Mouse (Mus musculus): ENCODE measurements around the gene Chil1. TPM values are rescaled to one million over a fixed set of nuclear protein-coding genes. Genes with fewer than 3 reads are reported as not detected.

Gene Chil1
- total and polyA plus RNA-seq, 2 experiments: 0.09 to 0.34 TPM

GRCm38 (mm10) chr1:134150076-134150475 is 31.9 kb upstream of the Chil1 start:
- H3K4me3 ChIP-seq (ENCODE audit: insufficient read depth, low read depth, low read length): no peak overlapping the region
- H3K4me1 ChIP-seq (ENCODE audit: control insufficient read depth, insufficient read depth, low read length): no peaks in the 10 kb centered on the region
- TF ChIP-seq CTCF (IDR thresholded peaks at IDR 0.05; ENCODE audit: low read depth, low read length) (no peak), POLR2A (IDR thresholded peaks at IDR 0.05; ENCODE audit: extremely low read depth, insufficient read depth, low read length) (no peak)
- WGBS: 74% methylated on average over 8 of the region's 8 CpGs
- H3K9ac ChIP-seq (ENCODE audit: low read depth, low read length): no peak overlapping the region
- H3K27me3 ChIP-seq (ENCODE audit: control insufficient read depth, insufficient read depth, low read length): no peaks in the 10 kb centered on the region
- no peaks in the 10 kb centered on the region for H3K79me2 ChIP-seq (ENCODE audit: control insufficient read depth, insufficient read depth, low read length)
- H3K36me3 ChIP-seq (ENCODE audit: control insufficient read depth, insufficient read depth, low read length): no peaks in the 10 kb centered on the region
- no peak overlapping the region for H3K27ac ChIP-seq (replicated peaks; ENCODE audit: insufficient read depth, low read depth, low read length)
- DNase-seq (ENCODE audit: extremely low read depth, low read depth, low spot score): no peak

- Histone ChIP-seq H3K4me1 (ENCODE audit: control insufficient read depth, insufficient read depth, low read length) (no peaks in the 10 kb centered on the region), H3K36me3 (ENCODE audit: control insufficient read depth, insufficient read depth, low read length) (no peaks in the 10 kb centered on the region), H3K27me3 (ENCODE audit: control insufficient read depth, insufficient read depth, low read length) (no peaks in the 10 kb centered on the region), H3K9ac (ENCODE audit: low read depth, low read length) (no peak overlapping the region), H3K79me2 (ENCODE audit: control insufficient read depth, insufficient read depth, low read length) (no peaks in the 10 kb centered on the region), H3K27ac (replicated peaks; ENCODE audit: insufficient read depth, low read depth, low read length) (no peak overlapping the region), H3K4me3 (ENCODE audit: insufficient read depth, low read depth, low read length) (no peak overlapping the region)
- WGBS: 94% methylated on average over 9 of the region's 9 CpGs
- no peak for DNase-seq (ENCODE audit: extremely low read depth, low read depth, low spot score)
- TF ChIP-seq CTCF (IDR thresholded peaks at IDR 0.05; ENCODE audit: low read depth, low read length): no peak
- TF ChIP-seq POLR2A (IDR thresholded peaks at IDR 0.05; ENCODE audit: extremely low read depth, insufficient read depth, low read length): no peak
These were observed 31.2 kb upstream of the Chil1 start for GRCm38 (mm10) chr1:134150745-134151144.

- Histone ChIP-seq H3K27me3 (ENCODE audit: control insufficient read depth, insufficient read depth, low read length) (no peaks in the 10 kb centered on the region), H3K36me3 (ENCODE audit: control insufficient read depth, insufficient read depth, low read length) (no peaks in the 10 kb centered on the region), H3K9ac (ENCODE audit: low read depth, low read length) (no peak overlapping the region), H3K27ac (replicated peaks; ENCODE audit: insufficient read depth, low read depth, low read length) (no peak overlapping the region), H3K4me3 (ENCODE audit: insufficient read depth, low read depth, low read length) (no peak overlapping the region), H3K4me1 (ENCODE audit: control insufficient read depth, insufficient read depth, low read length) (no peaks in the 10 kb centered on the region), H3K79me2 (ENCODE audit: control insufficient read depth, insufficient read depth, low read length) (no peaks in the 10 kb centered on the region)
- peak; percentile 74 for TF ChIP-seq CTCF (IDR thresholded peaks at IDR 0.05; ENCODE audit: low read depth, low read length)
- TF ChIP-seq POLR2A (IDR thresholded peaks at IDR 0.05; ENCODE audit: extremely low read depth, insufficient read depth, low read length): no peak
- DNase-seq (ENCODE audit: extremely low read depth, low read depth, low spot score): peak; percentile 64
- 32% methylated on average over 13 of the region's 13 CpGs for WGBS
These were observed 30.1 kb upstream of the Chil1 start for GRCm38 (mm10) chr1:134151655-134152412.

DNA sequence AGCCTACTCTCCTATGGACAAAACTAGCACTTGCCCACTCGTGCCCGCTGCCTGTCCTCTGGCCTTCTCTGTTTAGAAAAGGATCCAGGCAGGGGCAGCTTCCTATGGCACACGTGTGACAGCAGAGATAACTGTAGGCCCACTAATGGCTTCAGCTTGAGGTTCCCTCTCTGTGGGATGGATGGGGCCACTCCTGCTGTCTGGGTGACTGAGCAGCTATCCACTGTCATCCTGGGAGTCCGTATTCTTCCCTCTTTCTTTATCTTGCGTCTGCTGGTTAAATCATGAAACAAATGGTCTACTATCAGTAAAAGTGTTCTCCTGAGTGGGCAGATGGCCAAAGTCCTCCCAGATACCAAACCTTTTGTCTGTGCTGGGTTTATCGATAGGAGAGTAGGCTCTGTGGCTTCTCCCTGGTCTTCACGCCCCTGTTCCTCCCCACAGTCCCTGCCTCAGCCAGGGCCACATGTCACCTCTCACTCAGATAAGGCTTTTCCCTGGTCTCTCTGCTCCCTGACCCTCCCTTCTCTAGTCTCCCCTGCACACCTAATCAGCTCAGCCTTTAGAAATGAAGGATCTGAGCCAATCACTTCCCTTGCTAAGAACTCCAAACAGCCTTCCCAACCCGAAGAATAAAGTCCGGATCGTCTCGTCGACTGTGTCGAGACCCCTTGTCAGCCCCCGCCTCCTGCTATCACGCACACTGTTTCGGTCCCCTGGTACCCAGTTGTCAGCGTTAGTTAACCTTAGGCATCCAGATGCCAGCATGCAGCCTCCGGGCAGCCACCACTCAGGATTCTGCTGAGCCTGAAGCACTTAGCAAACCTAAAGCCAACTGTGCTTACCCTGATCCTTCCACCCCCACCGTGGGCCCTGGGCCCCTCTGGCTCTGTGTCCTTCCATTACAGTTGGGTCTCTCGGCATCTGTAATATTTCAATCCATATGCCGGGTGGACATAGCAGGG is 29.1 kb upstream of the Chil1 start:
- H3K36me3 ChIP-seq (ENCODE audit: control insufficient read depth, insufficient read depth, low read length): no peaks in the 10 kb centered on the region
- WGBS: 78% methylated on average over 21 of the region's 21 CpGs
- no peak for DNase-seq (ENCODE audit: extremely low read depth, low read depth, low spot score)

DNA sequence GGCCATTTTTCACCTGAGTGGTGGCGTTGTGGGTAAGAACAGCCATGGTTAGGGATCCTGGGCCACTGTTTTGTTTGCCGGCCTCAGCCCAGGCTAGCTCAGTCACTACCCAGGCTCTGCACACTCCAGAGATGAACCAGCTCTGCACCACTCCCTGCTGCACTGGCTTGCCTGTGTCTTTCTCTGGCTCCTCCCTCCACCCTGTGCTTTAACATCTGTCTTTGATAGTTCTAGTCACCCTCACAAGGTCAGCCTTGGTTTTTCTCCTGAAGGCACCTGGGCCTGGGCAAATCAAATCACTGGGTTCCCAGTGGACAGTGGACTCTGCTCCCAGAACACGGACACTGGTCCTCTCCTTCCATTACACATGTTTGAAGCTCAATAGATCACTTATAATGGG is 27.9 kb upstream of the Chil1 start:
- no peak for DNase-seq (ENCODE audit: extremely low read depth, low read depth, low spot score)
- no peak overlapping the region for H3K9ac ChIP-seq (ENCODE audit: low read depth, low read length)
- no peaks in the 10 kb centered on the region for H3K27me3 ChIP-seq (ENCODE audit: control insufficient read depth, insufficient read depth, low read length)
- no peaks in the 10 kb centered on the region for H3K36me3 ChIP-seq (ENCODE audit: control insufficient read depth, insufficient read depth, low read length)
- WGBS: 68% methylated on average over 3 of the region's 3 CpGs
- H3K27ac ChIP-seq (replicated peaks; ENCODE audit: insufficient read depth, low read depth, low read length): no peak overlapping the region
- no peaks in the 10 kb centered on the region for H3K79me2 ChIP-seq (ENCODE audit: control insufficient read depth, insufficient read depth, low read length)
- no peak overlapping the region for H3K4me3 ChIP-seq (ENCODE audit: insufficient read depth, low read depth, low read length)
- no peak for TF ChIP-seq POLR2A (IDR thresholded peaks at IDR 0.05; ENCODE audit: extremely low read depth, insufficient read depth, low read length)
- TF ChIP-seq CTCF (IDR thresholded peaks at IDR 0.05; ENCODE audit: low read depth, low read length): no peak
- H3K4me1 ChIP-seq (ENCODE audit: control insufficient read depth, insufficient read depth, low read length): no peaks in the 10 kb centered on the region

More for the DNA sequence above, 29.1 kb upstream of the Chil1 start:
- H3K27ac ChIP-seq (replicated peaks; ENCODE audit: insufficient read depth, low read depth, low read length): no peak overlapping the region
- no peaks in the 10 kb centered on the region for H3K79me2 ChIP-seq (ENCODE audit: control insufficient read depth, insufficient read depth, low read length)
- H3K4me1 ChIP-seq (ENCODE audit: control insufficient read depth, insufficient read depth, low read length): no peaks in the 10 kb centered on the region
- no peak overlapping the region for H3K4me3 ChIP-seq (ENCODE audit: insufficient read depth, low read depth, low read length)
- TF ChIP-seq POLR2A (IDR thresholded peaks at IDR 0.05; ENCODE audit: extremely low read depth, insufficient read depth, low read length): no peak
- TF ChIP-seq CTCF (IDR thresholded peaks at IDR 0.05; ENCODE audit: low read depth, low read length): no peak
- H3K9ac ChIP-seq (ENCODE audit: low read depth, low read length): no peak overlapping the region
- no peaks in the 10 kb centered on the region for H3K27me3 ChIP-seq (ENCODE audit: control insufficient read depth, insufficient read depth, low read length)

Data from liver, adult 2 months (tissue).